Mouse (Mus musculus): ENCODE measurements around the gene Opn3. TPM values are rescaled to one million over a fixed set of nuclear protein-coding genes. Genes with fewer than 3 reads are reported as not detected.

The Opn3 gene
- total RNA-seq, 2 experiments from 2014 or later = 5.7 to 6.4 TPM

DNA sequence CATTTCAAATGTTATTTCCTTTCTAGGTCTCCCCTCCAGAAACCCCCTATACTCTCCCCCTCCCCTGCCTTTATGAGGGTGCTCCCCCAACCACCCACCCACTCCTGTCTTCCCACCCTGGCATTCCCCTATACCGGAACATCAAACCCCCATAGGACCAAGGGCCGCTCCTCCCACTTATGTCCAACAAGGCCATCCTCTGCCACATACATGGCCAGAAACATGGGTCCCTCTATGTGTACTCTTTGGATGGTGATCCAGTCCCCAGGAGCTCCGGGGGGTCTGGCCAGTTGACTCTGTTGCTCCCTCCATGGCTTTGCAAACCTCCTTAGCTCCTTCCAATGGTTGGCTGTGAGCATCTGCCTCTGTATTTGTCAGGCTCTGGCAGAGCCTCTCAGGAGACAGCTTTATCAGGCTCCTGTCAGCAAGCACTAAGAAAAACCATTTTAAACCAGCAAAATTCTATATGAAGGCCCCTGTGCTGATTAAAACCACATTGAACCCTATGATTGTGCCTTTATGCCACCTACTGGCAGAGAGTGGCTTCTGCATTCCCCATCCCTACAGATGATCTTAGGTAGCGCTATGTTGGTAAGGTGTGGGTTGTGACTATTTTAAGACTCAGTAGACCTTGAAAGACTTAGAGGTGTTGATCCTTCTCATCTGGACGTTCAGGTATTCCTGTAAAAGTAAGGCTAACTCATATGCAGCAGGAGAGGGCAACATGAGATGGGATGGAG, 23.7 kb downstream of the Opn3 start:
- peak in 1 of 2 experiments; percentile 20 for DNase-seq (ENCODE audit: low spot score in 2 of 2)

DNA sequence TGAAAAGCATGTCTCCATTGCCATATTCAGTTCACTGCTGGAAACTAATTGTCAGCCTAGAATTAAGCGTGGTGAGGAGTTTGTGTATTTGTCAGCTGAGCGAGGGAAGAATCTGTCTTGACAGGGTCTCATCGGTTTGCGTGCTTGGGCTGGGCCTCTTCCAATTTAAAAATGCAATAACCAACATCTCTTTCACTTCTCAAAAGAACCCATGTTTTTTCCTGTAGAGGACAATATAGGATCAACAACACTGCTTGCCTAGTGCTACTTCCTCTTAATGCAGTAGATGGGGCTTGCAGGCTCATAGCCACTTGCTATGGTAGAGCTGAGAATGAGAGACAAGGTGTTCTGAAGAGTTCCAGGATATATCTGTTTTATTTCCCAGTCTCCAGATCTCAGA, 32.7 kb downstream of the Opn3 start:
- no peak for DNase-seq (ENCODE audit: low spot score in 2 of 2)

DNA sequence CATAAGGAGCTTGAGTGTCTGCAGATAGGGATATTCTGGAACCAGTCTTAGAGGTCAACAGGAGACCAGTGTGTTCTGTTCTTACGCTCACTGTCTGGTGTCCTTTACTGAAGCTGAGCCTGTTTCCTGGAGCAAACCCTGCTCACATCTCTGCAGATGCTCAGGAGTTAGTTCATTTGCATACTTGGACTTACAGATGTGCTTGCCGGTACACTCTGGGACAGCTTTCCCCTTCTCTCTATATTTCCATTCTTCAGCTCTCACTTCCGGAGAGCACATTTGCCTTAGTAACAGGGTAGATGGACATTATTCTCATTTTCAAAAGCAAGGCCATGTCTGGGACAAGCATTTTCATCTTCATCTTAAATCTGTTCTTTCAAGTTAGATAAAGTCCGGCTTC, 44.0 kb downstream of the Opn3 start:
- DNase-seq (ENCODE audit: low spot score in 2 of 2) = no peak

DNA sequence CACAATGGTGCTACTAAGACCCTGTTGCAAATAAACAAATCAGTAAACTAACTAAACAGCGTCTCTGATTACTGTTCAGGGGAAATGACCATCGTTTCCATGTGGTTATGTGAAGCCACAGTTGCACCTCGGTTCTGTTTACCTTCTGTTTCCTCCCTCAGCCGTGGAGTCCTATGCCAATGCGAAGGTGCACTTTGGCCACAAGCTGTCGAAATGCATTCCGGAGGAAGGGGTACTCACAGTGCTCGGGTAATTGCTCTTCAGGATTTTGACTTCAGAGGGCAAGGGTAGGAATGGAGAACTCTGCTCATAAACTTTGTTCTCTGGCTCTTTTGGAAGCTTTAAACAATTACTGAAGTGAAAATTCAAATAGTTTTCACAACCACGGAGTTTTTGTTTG, 45.6 kb downstream of the Opn3 start:
- DNase-seq (ENCODE audit: low spot score in 2 of 2) = no peak

DNA sequence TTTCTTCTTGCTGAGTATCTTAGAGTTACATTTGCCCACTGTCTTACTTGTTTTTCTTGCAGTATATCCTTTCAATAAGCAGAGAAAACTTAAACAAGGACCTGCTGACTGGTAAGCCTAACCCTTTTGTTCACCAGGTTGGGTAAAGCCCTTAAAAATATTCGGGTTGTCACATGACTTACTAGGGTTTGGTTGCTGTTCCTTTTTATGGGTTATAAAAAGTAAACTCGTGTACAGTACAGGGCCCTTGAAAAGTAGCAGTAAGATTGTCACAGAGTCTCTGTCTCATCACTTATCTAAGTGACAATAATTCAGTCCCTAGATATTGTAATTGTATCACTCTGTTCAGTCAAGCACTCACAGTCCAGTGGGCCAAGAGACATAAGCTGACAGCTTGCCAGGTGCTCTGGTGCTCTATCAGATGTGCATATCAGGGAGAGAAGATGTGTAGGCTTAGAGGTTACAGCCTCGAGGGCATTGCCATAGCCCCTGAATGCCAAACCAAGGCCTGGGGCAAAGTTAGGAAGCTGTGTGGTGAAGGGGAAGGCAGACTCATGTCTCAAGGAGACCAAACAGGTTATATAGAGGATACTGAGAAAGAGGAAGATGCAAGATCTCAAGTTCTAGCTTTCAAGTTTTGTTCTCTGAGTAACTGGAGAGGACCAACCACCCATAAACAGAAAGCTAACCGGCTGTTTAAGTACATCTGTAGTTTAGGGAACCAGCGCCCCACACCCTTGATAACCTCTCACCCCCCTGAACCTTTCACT, 48.9 kb downstream of the Opn3 start:
- DNase-seq (ENCODE audit: low spot score in 2 of 2) = no peak

DNA sequence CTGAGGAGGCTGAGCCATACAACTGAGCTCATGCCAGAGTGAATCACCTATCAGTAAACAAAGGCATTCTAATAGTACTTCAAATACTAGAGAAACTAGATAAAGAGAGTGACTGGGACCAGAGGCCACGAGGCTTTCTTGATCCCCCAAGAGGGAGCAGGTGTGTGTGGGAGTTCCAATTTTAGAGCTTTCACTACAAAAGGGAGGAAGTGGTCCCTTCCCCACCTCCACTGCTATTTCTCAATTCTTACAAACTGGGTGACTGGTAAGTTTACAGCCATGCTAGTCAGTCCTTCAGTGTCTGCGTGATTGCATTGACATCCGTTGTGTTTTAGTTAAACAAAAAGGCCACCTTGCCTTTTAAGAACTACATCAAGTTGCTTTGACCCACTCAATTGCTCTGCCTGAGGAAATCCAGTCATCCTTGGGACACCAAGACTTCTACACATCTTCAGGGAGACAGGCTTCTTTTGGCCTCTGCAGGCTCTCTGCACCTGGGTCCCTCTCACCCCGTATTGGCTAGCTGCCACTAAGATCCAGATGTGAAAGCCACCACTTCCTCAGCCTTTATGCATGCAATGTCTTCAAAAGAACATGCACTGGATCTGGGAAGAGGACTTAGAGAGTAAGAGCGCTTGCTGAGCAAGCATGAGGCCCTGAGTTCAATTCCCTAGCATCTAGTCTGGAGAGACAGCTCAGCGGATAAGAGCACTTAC, 52.0 kb downstream of the Opn3 start:
- DNase-seq (ENCODE audit: low spot score in 2 of 2) = no peak

DNA sequence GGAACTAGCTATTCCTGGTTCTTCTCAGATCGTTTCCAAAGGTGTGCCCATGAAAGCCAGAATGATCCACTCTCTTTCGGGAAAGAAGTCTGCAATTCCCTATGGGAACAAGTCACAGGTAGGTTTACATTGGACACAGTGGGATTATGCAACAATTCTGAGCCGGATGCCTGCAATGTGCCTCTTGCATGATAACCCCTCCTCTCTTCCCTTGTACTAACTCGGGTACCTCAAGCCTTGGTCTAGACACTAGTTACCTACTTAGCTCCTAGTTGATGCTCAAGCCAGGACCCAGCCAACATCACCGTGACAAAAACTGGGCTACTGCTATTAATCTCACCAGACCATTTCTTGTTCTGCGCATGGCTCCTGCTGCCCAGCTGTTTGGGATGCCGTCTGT, 53.5 kb downstream of the Opn3 start:
- no peak for DNase-seq (ENCODE audit: low spot score in 2 of 2)

DNA sequence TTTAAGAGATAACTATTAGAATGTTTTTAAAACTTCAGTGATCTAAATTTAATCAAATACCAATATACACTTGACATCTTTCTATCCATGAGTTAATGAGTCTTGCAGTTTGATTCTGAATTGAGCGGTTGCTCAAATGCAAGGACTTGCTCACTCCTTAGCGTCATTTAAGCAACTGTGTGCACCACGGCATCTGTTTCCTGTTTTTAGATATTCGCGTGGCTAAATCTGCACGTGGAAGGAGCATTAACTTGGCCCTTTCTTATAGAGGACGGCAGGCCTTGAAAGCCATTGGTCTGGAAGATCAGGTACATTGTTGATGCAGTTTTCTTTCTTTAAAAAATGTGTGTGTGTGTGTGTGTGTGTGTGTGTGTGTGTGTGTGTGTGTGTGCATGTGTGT, 54.9 kb downstream of the Opn3 start:
- no peak for DNase-seq (ENCODE audit: low spot score in 2 of 2)

DNA sequence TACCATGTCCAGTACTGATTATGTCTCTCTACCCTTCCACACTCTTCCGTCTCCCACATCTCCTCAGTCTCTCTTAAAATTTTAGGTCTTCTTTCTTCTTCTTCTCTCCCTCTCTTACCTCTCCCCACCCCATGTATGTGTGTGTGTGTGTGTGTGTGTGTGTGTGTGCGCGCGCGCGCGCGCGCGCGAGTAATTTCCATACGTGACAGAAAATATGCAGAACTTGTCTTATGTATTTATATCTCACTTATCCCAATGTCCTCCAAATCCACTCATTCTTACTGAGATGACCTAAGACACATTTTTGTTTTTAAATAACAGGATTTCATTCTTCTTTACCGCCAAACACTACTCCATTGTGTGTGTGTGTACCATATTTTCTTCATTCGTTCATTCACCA, 60.1 kb downstream of the Opn3 start:
- DNase-seq (ENCODE audit: low spot score in 2 of 2) = no peak

DNA sequence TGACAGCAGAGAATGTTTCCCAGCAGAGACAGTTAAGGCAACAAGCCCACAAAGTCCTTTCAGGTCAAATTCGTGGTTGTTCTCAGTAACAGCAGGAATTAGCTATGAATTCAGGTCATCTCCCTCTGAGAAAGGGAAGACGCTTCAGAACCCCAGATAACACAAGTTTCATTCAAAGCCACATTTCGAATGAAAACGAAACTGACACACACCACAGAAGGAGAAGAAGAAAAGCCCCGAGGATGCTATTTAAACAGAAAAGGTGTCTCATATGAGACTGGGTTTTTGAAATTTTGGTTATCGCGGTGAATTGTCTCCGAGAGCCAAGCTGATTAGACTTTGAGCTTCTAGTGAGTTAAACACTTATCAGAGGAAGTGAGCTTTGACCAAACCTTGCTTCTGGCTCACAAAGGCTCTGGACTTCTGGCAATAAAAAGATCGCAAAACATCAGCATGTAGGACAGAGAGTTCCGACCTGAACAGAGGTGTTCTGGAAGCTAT, 60.8 kb downstream of the Opn3 start:
- DNase-seq (ENCODE audit: low spot score in 2 of 2) = no peak

DNA sequence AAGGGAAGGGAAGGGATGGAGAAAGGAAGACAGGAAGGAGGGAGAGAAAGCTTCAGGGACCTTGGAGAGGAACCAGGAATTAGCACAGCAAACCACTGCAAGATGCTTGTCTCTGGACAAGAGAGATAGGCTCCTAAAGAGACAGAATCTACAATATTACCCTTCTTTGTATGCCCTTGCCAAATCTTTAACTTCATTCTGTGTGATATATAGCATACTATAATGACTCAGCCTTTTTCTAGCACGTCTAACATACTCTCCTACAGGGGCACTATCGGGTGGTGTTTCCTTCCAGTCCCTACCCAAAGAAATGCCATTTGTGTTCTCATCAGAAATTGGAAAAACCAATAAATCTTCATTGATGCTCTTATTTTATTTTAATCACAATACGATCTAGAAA, 61.5 kb downstream of the Opn3 start:
- no peak for DNase-seq (ENCODE audit: low spot score in 2 of 2)

DNA sequence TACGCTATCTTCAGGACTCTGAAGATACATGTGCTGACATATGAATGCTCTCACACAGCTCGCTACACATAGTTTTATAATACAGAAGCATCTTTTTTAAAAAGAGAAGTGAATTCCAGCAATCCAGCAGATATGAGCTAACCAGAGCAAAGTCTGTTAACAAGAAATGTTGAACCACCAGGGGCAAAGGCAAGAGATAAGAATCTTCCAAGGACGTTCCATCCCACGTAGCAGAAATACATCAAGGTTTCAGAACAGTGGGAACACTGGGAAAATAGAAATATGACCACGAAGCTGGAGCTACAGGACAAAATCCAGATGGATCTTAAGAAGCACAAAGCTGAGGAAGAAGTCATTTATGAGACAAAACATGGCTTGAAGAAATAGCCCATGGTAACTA, 62.2 kb downstream of the Opn3 start:
- no peak for DNase-seq (ENCODE audit: low spot score in 2 of 2)

DNA sequence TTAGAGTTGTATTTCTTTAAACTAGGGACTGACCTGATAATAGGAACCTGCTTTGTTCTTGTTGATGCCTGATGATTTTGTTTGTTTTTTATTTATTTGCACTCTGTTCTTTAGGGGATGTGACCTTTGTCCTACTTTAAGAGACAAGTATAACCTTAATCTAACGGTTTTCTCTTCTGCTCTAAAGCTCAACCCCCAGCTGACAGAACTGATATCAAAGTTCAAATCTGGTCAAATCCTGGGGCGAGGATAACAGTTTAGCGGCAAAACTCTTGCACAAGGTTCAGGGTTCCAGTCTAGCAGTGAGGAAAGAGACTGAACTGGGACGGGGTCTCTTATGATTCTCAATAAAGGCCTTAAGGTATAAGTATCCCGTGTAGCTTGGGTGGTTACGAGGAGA, 63.3 kb downstream of the Opn3 start:
- DNase-seq (ENCODE audit: low spot score in 2 of 2) = no peak

DNA sequence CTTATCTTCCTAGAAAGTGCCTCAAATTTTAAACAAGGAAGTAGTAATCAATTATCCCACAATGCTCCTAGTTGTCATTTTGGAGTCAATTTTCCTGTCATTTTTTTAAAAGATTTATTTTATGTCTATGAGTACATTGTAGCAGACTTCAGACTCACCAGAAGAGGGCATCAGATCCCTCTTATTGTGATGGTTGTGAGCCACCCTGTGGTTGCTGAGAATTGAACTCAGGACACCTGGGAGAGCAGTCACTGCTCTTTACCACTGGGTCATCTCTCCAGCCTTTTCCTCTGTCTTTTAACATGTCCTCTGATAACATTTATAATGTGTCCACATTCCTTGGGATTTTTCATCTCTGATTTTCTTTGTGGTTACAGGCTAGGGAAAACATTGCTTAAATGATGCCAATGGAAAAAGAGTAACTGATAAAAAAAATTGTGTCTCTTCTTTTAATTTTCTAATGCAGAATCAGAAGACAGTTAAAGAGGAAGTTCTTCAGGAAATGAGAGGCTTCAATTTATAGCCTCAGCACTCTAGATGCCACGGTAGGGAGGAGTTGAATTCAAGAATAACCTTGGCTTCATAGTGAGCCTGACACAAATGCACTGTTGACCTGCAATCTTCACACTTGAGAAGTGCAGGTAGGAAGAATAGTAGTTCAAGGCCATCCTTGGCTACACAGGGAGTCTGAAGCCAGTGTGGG, 66.4 kb downstream of the Opn3 start:
- DNase-seq (ENCODE audit: low spot score in 2 of 2) = peak in 1 of 2 experiments; percentile 24

DNA sequence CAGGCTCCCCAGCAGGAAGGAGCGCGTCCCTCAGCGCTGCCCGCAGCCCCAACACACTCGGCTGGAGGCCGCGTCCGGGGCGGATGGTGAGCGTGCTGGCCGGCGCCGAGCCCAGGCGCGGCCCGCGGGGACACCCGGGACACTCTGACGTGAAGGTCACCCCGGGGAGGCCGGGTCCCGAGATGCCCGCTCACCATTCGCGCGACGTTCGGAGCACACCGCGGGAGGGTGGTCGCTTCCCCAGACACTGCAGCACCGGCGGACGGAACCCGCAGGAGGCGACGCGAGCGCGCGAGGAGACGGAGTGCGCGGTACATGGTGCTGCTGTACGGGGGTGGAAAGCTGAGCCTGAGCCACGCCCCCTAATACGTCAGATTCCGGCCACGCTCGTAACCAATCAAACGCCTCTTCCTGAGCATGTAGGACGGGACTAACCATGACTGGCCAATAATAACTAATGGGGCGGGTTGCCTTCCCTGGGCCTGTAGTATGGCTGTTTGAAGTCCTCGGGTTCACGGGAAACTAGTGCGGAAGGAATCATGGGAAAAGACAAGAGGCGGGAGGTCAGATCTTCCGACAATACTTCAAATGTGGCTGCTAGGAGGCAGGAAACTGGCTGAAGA, 67.2 kb downstream of the Opn3 start, which contains the start of gene Fh1:
Fh1 (minus strand) TSS at position 379 of the 623 bp plus-strand sequence.
- peak; percentile 94 for DNase-seq (ENCODE audit: low spot score in 2 of 2)

DNA sequence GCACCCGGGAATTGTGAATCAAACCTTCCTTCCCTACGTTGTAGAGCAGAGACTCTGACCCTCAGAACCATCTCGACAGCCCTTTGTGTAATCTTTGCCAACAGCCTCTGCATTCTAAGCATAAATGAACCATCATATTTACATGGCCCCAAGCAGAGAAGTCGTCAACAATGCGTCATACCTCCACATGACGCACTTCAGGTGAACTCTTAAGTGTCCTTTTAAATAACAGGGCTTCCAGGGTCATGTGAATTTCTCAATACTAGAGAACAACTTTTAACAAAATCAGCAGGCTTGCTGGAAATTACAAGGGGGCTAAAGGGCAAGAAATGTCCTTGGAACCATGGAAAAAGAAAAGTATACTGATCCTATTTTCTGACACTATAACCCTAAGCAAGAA, 68.9 kb downstream of the Opn3 start:
- DNase-seq (ENCODE audit: low spot score in 2 of 2) = no peak

DNA sequence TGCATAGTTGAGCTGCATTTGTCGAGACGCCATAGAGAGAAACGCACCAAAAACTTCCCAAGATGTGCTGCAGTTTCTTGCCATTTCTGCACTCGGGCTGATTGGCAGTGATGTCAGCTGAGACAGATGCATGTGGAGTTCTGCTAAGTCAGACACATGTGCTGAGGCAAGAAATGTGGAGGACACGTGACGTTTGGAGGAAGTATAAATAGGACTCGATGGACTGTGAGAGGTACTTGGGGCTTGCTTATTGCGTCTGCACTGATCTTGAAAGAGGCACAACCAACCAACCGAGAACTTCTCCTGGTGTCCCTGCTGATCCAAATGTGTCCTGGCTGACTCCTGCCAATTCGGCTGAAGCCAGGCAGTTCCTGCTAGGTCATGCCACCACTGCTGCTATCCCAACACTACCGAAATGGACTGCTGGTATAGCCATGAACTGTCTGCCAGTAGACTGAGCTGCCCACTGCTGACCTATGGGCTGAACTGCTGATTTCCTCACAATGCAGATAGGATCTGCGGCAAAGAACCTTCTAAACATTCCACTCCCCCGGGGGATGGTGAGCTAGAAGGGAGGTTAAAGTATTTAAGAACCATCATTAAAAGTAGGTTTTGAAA, 72.7 kb downstream of the Opn3 start, which contains the start of gene Kmo:
Kmo (plus strand) TSS at position 568 of the 618 bp plus-strand sequence.
- DNase-seq (ENCODE audit: low spot score in 2 of 2) = no peak

DNA sequence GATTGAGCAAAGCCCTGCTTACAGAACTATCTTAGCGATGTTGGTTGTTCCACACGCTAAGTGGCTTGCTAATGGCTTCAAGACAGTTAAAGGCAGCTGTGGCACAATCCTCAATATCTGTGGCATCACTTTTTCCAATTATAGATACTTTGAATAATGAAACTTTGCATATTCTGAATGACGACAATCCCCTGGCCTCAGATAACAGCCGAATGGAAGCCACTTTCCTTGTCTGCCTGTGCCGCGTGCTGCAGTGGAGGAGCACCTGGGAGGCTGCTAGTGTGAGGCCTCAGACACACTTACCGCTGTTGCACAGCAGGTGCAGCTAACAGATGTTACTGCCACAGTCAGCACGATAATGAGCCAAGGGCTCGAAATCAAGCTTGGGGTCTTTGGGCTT, 77.6 kb downstream of the Opn3 start:
- DNase-seq (ENCODE audit: low spot score in 2 of 2) = no peak

Measured in layer of hippocampus, postnatal 10 days (tissue).